Mouse (Mus musculus): ENCODE results near the gene Dkk2. TPM values are rescaled to one million over a fixed set of nuclear protein-coding genes. Genes with fewer than 3 reads are reported as not detected.
"Not testable (repeated sequence)": the region's sequence is repeated elsewhere in the genome, so short reads cannot be mapped to it uniquely, and the experiment has no call there.

Gene Dkk2
- polyA plus RNA-seq (2015; fragmentation: Nextera tagmentation; extraction: Ambion mirVana): 2.4 and 5.7 TPM in 2 replicates

GRCm38 (mm10) chr3:132085112-132085822 lies at the start of gene Dkk2:
Dkk2 (plus strand) TSS chr3:132085292.
- peak within 1 kb of the TSS; percentile 66 for H3K9ac ChIP-seq
- H3K4me2 ChIP-seq: peak within 1 kb of the TSS; percentile 97
- peak; percentile 31; the same call in 1 of the 2 replicates for ATAC-seq (ENCODE audit: low FRiP score)
- H3K4me1 ChIP-seq (replicated peaks): peaks cover 41% of the 10 kb centered on the region
- no peak within 1 kb of the TSS for H3K27ac ChIP-seq
- under 1% methylated on average over 33 of the region's 33 CpGs for WGBS
- H3K4me3 ChIP-seq: peak within 1 kb of the TSS; percentile 50
- H3K9me3 ChIP-seq: no peaks in the 10 kb centered on the region
- no peaks in the 10 kb centered on the region for H3K36me3 ChIP-seq
- H3K27me3 ChIP-seq: peaks cover 38% of the 10 kb centered on the region

- 91% methylated on average over 2 of the region's 2 CpGs for WGBS
- Histone ChIP-seq H3K9ac (no peak overlapping the region), H3K9me3 (no peaks in the 10 kb centered on the region), H3K4me1 (replicated peaks) (0 out of 2 replicates have a peak, but pooled peaks cover 4% of the 10 kb centered on the region), H3K36me3 (no peaks in the 10 kb centered on the region), H3K4me3 (no peak overlapping the region), H3K27ac (no peak overlapping the region), H3K27me3 (no peaks in the 10 kb centered on the region), H3K4me2 (no peak overlapping the region)
- ATAC-seq (ENCODE audit: low FRiP score): no peak
Observed at GRCm38 (mm10) chr3:132036704-132037103, 48.4 kb upstream of the Dkk2 start.

GRCm38 (mm10) chr3:132037670-132038069 lies 47.4 kb upstream of the Dkk2 start:
- 58% methylated on average over 10 of the region's 10 CpGs for WGBS
- Histone ChIP-seq H3K27me3 (no peaks in the 10 kb centered on the region), H3K9ac (no peak overlapping the region), H3K36me3 (no peaks in the 10 kb centered on the region), H3K4me3 (no peak overlapping the region), H3K9me3 (no peaks in the 10 kb centered on the region), H3K27ac (no peak overlapping the region), H3K4me1 (replicated peaks) (0 out of 2 replicates have a peak, but pooled peaks cover 4% of the 10 kb centered on the region), H3K4me2 (no peak overlapping the region)
- ATAC-seq (ENCODE audit: low FRiP score): no peak

GRCm38 (mm10) chr3:132040066-132040465 lies 45.0 kb upstream of the Dkk2 start:
- H3K27ac ChIP-seq: no peak overlapping the region
- no peak overlapping the region for H3K4me3 ChIP-seq
- H3K36me3 ChIP-seq: no peaks in the 10 kb centered on the region
- WGBS: 77% methylated on average over 3 of the region's 3 CpGs
- H3K27me3 ChIP-seq: no peaks in the 10 kb centered on the region
- no peak overlapping the region for H3K9ac ChIP-seq
- H3K9me3 ChIP-seq: no peaks in the 10 kb centered on the region
- no peak overlapping the region for H3K4me2 ChIP-seq
- no peak for ATAC-seq (ENCODE audit: low FRiP score)
- H3K4me1 ChIP-seq (replicated peaks): no peaks in the 10 kb centered on the region

GRCm38 (mm10) chr3:132050884-132051457 lies 34.1 kb upstream of the Dkk2 start:
- ATAC-seq (ENCODE audit: low FRiP score): no peak
- no peaks in the 10 kb centered on the region for H3K36me3 ChIP-seq
- no peak overlapping the region for H3K27ac ChIP-seq
- H3K9me3 ChIP-seq: no peaks in the 10 kb centered on the region
- WGBS: 87% methylated on average over 8 of the region's 8 CpGs
- H3K4me2 ChIP-seq: no peak overlapping the region
- H3K4me3 ChIP-seq: no peak overlapping the region
- no peaks in the 10 kb centered on the region for H3K4me1 ChIP-seq (replicated peaks)
- H3K27me3 ChIP-seq: no peaks in the 10 kb centered on the region
- no peak overlapping the region for H3K9ac ChIP-seq

- H3K9ac ChIP-seq; H3K36me3 ChIP-seq; H3K27me3 ChIP-seq; ATAC-seq (ENCODE audit: low FRiP score); H3K4me3 ChIP-seq; H3K4me1 ChIP-seq (replicated peaks); H3K9me3 ChIP-seq; H3K27ac ChIP-seq; H3K4me2 ChIP-seq: not testable (repeated sequence)
- 71% methylated on average over 1 of the region's 1 CpGs for WGBS
Observed at GRCm38 (mm10) chr3:132062816-132063215, 22.3 kb upstream of the Dkk2 start.

- ATAC-seq (ENCODE audit: low FRiP score): no peak
- Histone ChIP-seq H3K27me3 (no peaks in the 10 kb centered on the region), H3K4me3 (no peak overlapping the region), H3K27ac (no peak overlapping the region), H3K4me2 (no peak overlapping the region), H3K9ac (no peak overlapping the region), H3K36me3 (no peaks in the 10 kb centered on the region), H3K4me1 (replicated peaks) (no peaks in the 10 kb centered on the region), H3K9me3 (no peaks in the 10 kb centered on the region)
- whole genome bisulfite sequencing: 96% methylated on average over 3 of the region's 3 CpGs
Observed at GRCm38 (mm10) chr3:132063374-132063773, 21.7 kb upstream of the Dkk2 start.

GRCm38 (mm10) chr3:132063966-132064365 lies 21.1 kb upstream of the Dkk2 start:
- 70% methylated on average over 4 of the region's 4 CpGs for WGBS
- ATAC-seq (ENCODE audit: low FRiP score): no peak
- no peak overlapping the region for H3K4me2 ChIP-seq

GRCm38 (mm10) chr3:132064920-132065319 lies 20.2 kb upstream of the Dkk2 start:
- no peaks in the 10 kb centered on the region for H3K4me1 ChIP-seq (replicated peaks)
- H3K9ac ChIP-seq: no peak overlapping the region
- no peaks in the 10 kb centered on the region for H3K27me3 ChIP-seq
- H3K9me3 ChIP-seq: no peaks in the 10 kb centered on the region
- H3K4me2 ChIP-seq: no peak overlapping the region
- 89% methylated on average over 1 of the region's 1 CpGs for WGBS
- H3K4me3 ChIP-seq: no peak overlapping the region
- H3K27ac ChIP-seq: no peak overlapping the region
- H3K36me3 ChIP-seq: no peaks in the 10 kb centered on the region
- no peak for ATAC-seq (ENCODE audit: low FRiP score)

More at GRCm38 (mm10) chr3:132063966-132064365, 21.1 kb upstream of the Dkk2 start:
- Histone ChIP-seq H3K4me1 (replicated peaks) (no peaks in the 10 kb centered on the region), H3K9me3 (no peaks in the 10 kb centered on the region), H3K4me3 (no peak overlapping the region), H3K27ac (no peak overlapping the region), H3K9ac (no peak overlapping the region), H3K36me3 (no peaks in the 10 kb centered on the region), H3K27me3 (no peaks in the 10 kb centered on the region)

GRCm38 (mm10) chr3:132070949-132071348 lies 14.1 kb upstream of the Dkk2 start:
- no peak overlapping the region for H3K4me3 ChIP-seq
- WGBS: 46% methylated on average over 2 of the region's 2 CpGs

GRCm38 (mm10) chr3:132084018-132084417 lies 1.1 kb upstream of the Dkk2 start:
- no peaks in the 10 kb centered on the region for H3K9me3 ChIP-seq
- H3K4me1 ChIP-seq (replicated peaks): peaks cover 41% of the 10 kb centered on the region
- peak; percentile 74 for ATAC-seq (ENCODE audit: low FRiP score)
- H3K27me3 ChIP-seq: peaks cover 38% of the 10 kb centered on the region
- no peak overlapping the region for H3K9ac ChIP-seq
- H3K4me3 ChIP-seq: peak overlapping the region; percentile 50
- H3K4me2 ChIP-seq: peak overlapping the region; percentile 97
- 5% methylated on average over 13 of the region's 13 CpGs for WGBS
- H3K36me3 ChIP-seq: no peaks in the 10 kb centered on the region
- no peak overlapping the region for H3K27ac ChIP-seq

More at GRCm38 (mm10) chr3:132070949-132071348, 14.1 kb upstream of the Dkk2 start:
- Histone ChIP-seq H3K9me3 (no peaks in the 10 kb centered on the region), H3K27ac (no peak overlapping the region), H3K9ac (no peak overlapping the region), H3K27me3 (no peaks in the 10 kb centered on the region), H3K36me3 (no peaks in the 10 kb centered on the region), H3K4me2 (no peak overlapping the region), H3K4me1 (replicated peaks) (no peaks in the 10 kb centered on the region)
- ATAC-seq (ENCODE audit: low FRiP score): no peak

- Histone ChIP-seq H3K4me1 (replicated peaks) (peaks cover 41% of the 10 kb centered on the region), H3K27ac (no peak overlapping the region), H3K27me3 (peaks cover 38% of the 10 kb centered on the region), H3K4me3 (peak overlapping the region; percentile 50), H3K9ac (peak overlapping the region; percentile 66; the same call in 1 of the 2 replicates), H3K9me3 (no peaks in the 10 kb centered on the region), H3K36me3 (no peaks in the 10 kb centered on the region), H3K4me2 (peak overlapping the region; percentile 97)
- ATAC-seq (ENCODE audit: low FRiP score): no peak
- WGBS: 1% methylated on average over 8 of the region's 8 CpGs
Observed at GRCm38 (mm10) chr3:132084680-132085079, 412 bp upstream of the Dkk2 start.
